Mouse (Mus musculus) CH12.LX (cell line): ENCODE measurements at regions not wholly inside any gene's neighbourhood (a gene's known extent, or its start where the extent isn't known, plus 50 kb on each side); places are given as distances from the start of the nearest gene placed in this dataset.

Source experiments
- DNase-seq: peaks from one replicate; pipeline ENCODE4 v3.0.0-alpha.2; 2013; ENCODE audit errors: extremely low read depth
- H3K27ac ChIP-seq: 2 replicates; pipeline ENCODE4 v1.5.1; 2012; ENCODE audit warnings: low read depth, mild to moderate bottlenecking, control low read depth, moderate library complexity; ENCODE audit not compliant: insufficient read depth
- H3K27me3 ChIP-seq: replicated peaks from 2 replicates; pipeline ENCODE3; 2012; ENCODE audit warnings: inconsistent platforms
- H3K36me3 ChIP-seq, 2 experiments: replicated peaks in 1 of 2; 2 replicates each; pipeline versions ENCODE3 to v1.6.1; 2012; ENCODE audit warnings: inconsistent platforms in 1 of 2, low read length in 1 of 2, mild to moderate bottlenecking in 1 of 2, mixed read lengths in 1 of 2, moderate library complexity in 1 of 2; ENCODE audit not compliant: control insufficient read depth in 1 of 2, insufficient read depth in 1 of 2
- H3K4me1 ChIP-seq, 2 experiments: 2 replicates each; pipeline ENCODE4 v1.6.1; 2012; ENCODE audit warnings: inconsistent platforms in 1 of 2, moderate library complexity in 1 of 2; ENCODE audit not compliant: insufficient read depth in 2 of 2, control insufficient read depth in 1 of 2
- H3K4me2 ChIP-seq: 2 replicates; pipeline ENCODE4 v1.6.1; 2012; ENCODE audit warnings: low read depth, mild to moderate bottlenecking, control low read depth; ENCODE audit not compliant: poor library complexity, insufficient read depth, severe bottlenecking
- H3K4me3 ChIP-seq, 3 experiments: fragments of 150-350 bp in 1 of 3; sonication (generic) in 1 of 3; replicated peaks in 1 of 3; 2 replicates each; pipeline versions ENCODE3 to v1.5.1; 2011 to 2012; ENCODE audit warnings: low read depth in 2 of 3, low read length in 2 of 3, mild to moderate bottlenecking in 2 of 3, moderate library complexity in 2 of 3, control low read depth in 1 of 3, improper control_type of control experiment in 1 of 3, inconsistent platforms in 1 of 3, mixed read lengths in 1 of 3; ENCODE audit not compliant: poor library complexity in 1 of 3
- H3K79me2 ChIP-seq: replicated peaks from 2 replicates; pipeline ENCODE4 v1.6.1; 2012; ENCODE audit warnings: mild to moderate bottlenecking, moderate library complexity; ENCODE audit not compliant: control insufficient read depth, poor library complexity, insufficient read depth, severe bottlenecking; ENCODE audit errors: extremely low read depth
- H3K9ac ChIP-seq: 2 replicates; pipeline ENCODE4 v1.6.1; 2012; ENCODE audit warnings: low read depth, mild to moderate bottlenecking, control low read depth, moderate library complexity; ENCODE audit not compliant: insufficient read depth
- H3K9me3 ChIP-seq: replicated peaks from 2 replicates; pipeline ENCODE3; 2012; ENCODE audit warnings: low read length, inconsistent platforms, mixed read lengths
- CTCF ChIP-seq, 2 experiments: IDR thresholded peaks in 1 of 2; conservative IDR thresholded peaks in 1 of 2; 2 replicates each; pipeline ENCODE4 v1.5.1; 2011 to 2012; ENCODE audit warnings: low read depth in 2 of 2, low read length in 2 of 2, improper control_type of control experiment in 1 of 2, inconsistent platforms in 1 of 2, mild to moderate bottlenecking in 1 of 2, moderate library complexity in 1 of 2
- E2F4 ChIP-seq: IDR thresholded peaks from 2 replicates; pipeline ENCODE4 v1.6.1; 2011; ENCODE audit warnings: low read depth, low read length, improper control_type of control experiment; ENCODE audit not compliant: insufficient replicate concordance
- ETS1 ChIP-seq: conservative IDR thresholded peaks from 2 replicates; pipeline ENCODE4 v1.6.1; 2012; ENCODE audit warnings: low read depth, mild to moderate bottlenecking, inconsistent platforms, low read length, improper control_type of control experiment, moderate library complexity
- GABPA ChIP-seq: IDR thresholded peaks from 2 replicates; pipeline ENCODE4 v1.6.1; 2012; ENCODE audit warnings: low read depth, low read length, improper control_type of control experiment, inconsistent platforms; ENCODE audit not compliant: insufficient replicate concordance
- JUN ChIP-seq: IDR thresholded peaks from 2 replicates; pipeline ENCODE4 v1.6.1; 2011; ENCODE audit warnings: low read depth, mild to moderate bottlenecking, low read length, improper control_type of control experiment, moderate library complexity; ENCODE audit not compliant: insufficient read depth
- MAX ChIP-seq: IDR thresholded peaks from 2 replicates; pipeline ENCODE4 v1.6.1; 2011; ENCODE audit warnings: low read length, improper control_type of control experiment
- MAZ ChIP-seq: IDR thresholded peaks from 2 replicates; pipeline ENCODE4 v1.6.1; 2012; ENCODE audit warnings: low read depth, mild to moderate bottlenecking, inconsistent platforms, low read length, improper control_type of control experiment, moderate library complexity
- MEF2A ChIP-seq: IDR thresholded peaks from 2 replicates; pipeline ENCODE4 v1.6.1; 2014; ENCODE audit warnings: low read depth, mild to moderate bottlenecking, inconsistent platforms, low read length, improper control_type of control experiment, borderline replicate concordance
- MXI1 ChIP-seq: IDR thresholded peaks from 2 replicates; pipeline ENCODE4 v1.6.1; 2011; ENCODE audit warnings: mild to moderate bottlenecking, low read depth, low read length, improper control_type of control experiment
- NELFE ChIP-seq: IDR thresholded peaks from 2 replicates; pipeline ENCODE4 v1.6.1; 2011; ENCODE audit warnings: low read depth, low read length, improper control_type of control experiment
- NRF1 ChIP-seq: IDR thresholded peaks from 2 replicates; pipeline ENCODE4 v1.6.1; 2014; ENCODE audit warnings: low read depth, mild to moderate bottlenecking, inconsistent platforms, low read length, improper control_type of control experiment, moderate library complexity
- POLR2A ChIP-seq: IDR thresholded peaks from 2 replicates; pipeline ENCODE4 v1.6.1; 2011; ENCODE audit warnings: low read depth, mild to moderate bottlenecking, improper control_type of control experiment, low read length
- POLR2AphosphoS2 ChIP-seq: IDR thresholded peaks from 2 replicates; pipeline ENCODE4 v1.6.1; 2011; ENCODE audit warnings: low read depth, low read length, improper control_type of control experiment
- RAD21 ChIP-seq: IDR thresholded peaks from 2 replicates; pipeline ENCODE4 v1.6.1; 2011; ENCODE audit warnings: low read depth, mild to moderate bottlenecking, low read length, improper control_type of control experiment, moderate library complexity
- SMC3 ChIP-seq: IDR thresholded peaks from 2 replicates; pipeline ENCODE4 v1.6.1; 2011; ENCODE audit warnings: low read depth, low read length, improper control_type of control experiment
- USF1 ChIP-seq: IDR thresholded peaks from 2 replicates; pipeline ENCODE4 v1.6.1; 2014; ENCODE audit warnings: low read depth, mild to moderate bottlenecking, inconsistent platforms, low read length, improper control_type of control experiment
- ZC3H11A ChIP-seq: IDR thresholded peaks from 2 replicates; pipeline ENCODE4 v1.6.1; 2012; ENCODE audit warnings: low read depth, mild to moderate bottlenecking, inconsistent platforms, low read length, improper control_type of control experiment
- ZKSCAN1 ChIP-seq: IDR thresholded peaks from 2 replicates; pipeline ENCODE4 v1.6.1; 2012; ENCODE audit warnings: low read depth, inconsistent platforms, low read length, improper control_type of control experiment, borderline replicate concordance
- ZMIZ1 ChIP-seq: IDR thresholded peaks from 2 replicates; pipeline ENCODE4 v1.6.1; 2012; ENCODE audit warnings: low read depth, mild to moderate bottlenecking, inconsistent platforms, low read length, improper control_type of control experiment
- dilution Hi-C: fragments of 300-500 bp; cut with MboI; formaldehyde crosslinking; loops from 2 replicates; pipeline ENCODE4 v1.14.3; 2020; ENCODE audit warnings: low sequenced_read_pairs; ENCODE audit not compliant: extremely low pct_unique_long_range_greater_than_20kb, extremely low pct_ligation_motif_present
- in situ Hi-C: fragments of 300-500 bp; cut with MboI; formaldehyde crosslinking; loops from 3 replicates; pipeline ENCODE4 v1.14.3; 2019; ENCODE audit warnings: low sequenced_read_pairs, low pct_ligation_motif_present, low pct_unique_long_range_greater_than_20kb, mixed read lengths

GRCm38 (mm10) chr5:144632295-144632694 is 86.6 kb downstream of the Nptx2 start:
- no peak overlapping the region for H3K4me2 ChIP-seq
- no peak overlapping the region for H3K4me3 ChIP-seq
- dilution Hi-C loops: no loop called here
- no peak overlapping the region for H3K9ac ChIP-seq
- peaks cover 2% of the 10 kb centered on the region for H3K9me3 ChIP-seq
- no peaks in the 10 kb centered on the region for H3K79me2 ChIP-seq
- no peaks in the 10 kb centered on the region for H3K36me3 ChIP-seq
- TF ChIP-seq ZC3H11A: no peak
- H3K27ac ChIP-seq: no peak overlapping the region
- H3K4me1 ChIP-seq: no peaks in the 10 kb centered on the region; a peak in 1 of 4 replicates
- in situ Hi-C loops: no loop called here
- no peaks in the 10 kb centered on the region for H3K27me3 ChIP-seq
- no peak for DNase-seq

- H3K9ac ChIP-seq: no peak overlapping the region
- H3K4me1 ChIP-seq: no peaks in the 10 kb centered on the region
- H3K36me3 ChIP-seq: no peaks in the 10 kb centered on the region
- TF ChIP-seq MAX: no peak
- no peak for TF ChIP-seq ZC3H11A
- no peak for TF ChIP-seq ZMIZ1
- TF ChIP-seq CTCF (conservative IDR thresholded peaks at IDR 0.05 in 1 of 2, IDR thresholded peaks at IDR 0.05 in 1 of 2; ENCODE audit: low read depth in 2 of 2, low read length in 2 of 2): peak; percentile 50 to 57
- peak; percentile 32; the same call in 1 of the 2 replicates for TF ChIP-seq SMC3
- no peak overlapping the region for H3K4me2 ChIP-seq
- H3K4me3 ChIP-seq: no peak overlapping the region
- peaks cover 3% of the 10 kb centered on the region for H3K9me3 ChIP-seq
- in situ Hi-C loops (no loop called here), dilution Hi-C loops (no loop called here)
- no peaks in the 10 kb centered on the region for H3K79me2 ChIP-seq
- no peak overlapping the region for H3K27ac ChIP-seq
- no peaks in the 10 kb centered on the region for H3K27me3 ChIP-seq
- DNase-seq: peak; percentile 46
Observed at GRCm38 (mm10) chr5:144638631-144639030, 92.9 kb downstream of the Nptx2 start.

GRCm38 (mm10) chr5:144639639-144640038 is 93.9 kb downstream of the Nptx2 start:
- TF ChIP-seq USF1: no peak
- TF ChIP-seq MAZ: no peak
- no peak for TF ChIP-seq NRF1
- TF ChIP-seq POLR2AphosphoS2: no peak
- TF ChIP-seq ETS1: no peak
- no peak for TF ChIP-seq CTCF (conservative IDR thresholded peaks at IDR 0.05 in 1 of 2, IDR thresholded peaks at IDR 0.05 in 1 of 2; ENCODE audit: low read depth in 2 of 2, low read length in 2 of 2)
- no peak for TF ChIP-seq NELFE
- TF ChIP-seq MEF2A: no peak
- TF ChIP-seq RAD21: no peak
- no peak for TF ChIP-seq JUN
- no peak for TF ChIP-seq ZMIZ1
- TF ChIP-seq ZKSCAN1: no peak
- TF ChIP-seq SMC3: no peak
- no peak for TF ChIP-seq MXI1
- no peak for TF ChIP-seq POLR2A
- TF ChIP-seq MAX: no peak
- no peak for TF ChIP-seq GABPA
- TF ChIP-seq ZC3H11A: no peak
- no peak for TF ChIP-seq E2F4
- Histone ChIP-seq H3K36me3 (no peaks in the 10 kb centered on the region), H3K79me2 (no peaks in the 10 kb centered on the region), H3K4me1 (no peaks in the 10 kb centered on the region), H3K27me3 (no peaks in the 10 kb centered on the region), H3K4me2 (no peak overlapping the region), H3K27ac (no peak overlapping the region), H3K9ac (no peak overlapping the region), H3K4me3 (no peak overlapping the region), H3K9me3 (peaks cover 3% of the 10 kb centered on the region)
- dilution Hi-C loops (no loop called here), in situ Hi-C loops (no loop called here)
- DNase-seq: no peak
